Mouse (Mus musculus) testis, adult 2 months (tissue): ENCODE results near the gene Trmt10a. TPM values are rescaled to one million over a fixed set of nuclear protein-coding genes. Genes with fewer than 3 reads are reported as not detected.
"Not testable (repeated sequence)": the region's sequence is repeated elsewhere in the genome, so short reads cannot be mapped to it uniquely, and the experiment has no call there.

Source experiments
- H3K27ac ChIP-seq: fragments of 200-500 bp; 2 replicates; pipeline ENCODE4 v1.5.1; 2012; ENCODE audit warnings: low read depth, low read length; ENCODE audit not compliant: control insufficient read depth, insufficient read depth
- H3K27me3 ChIP-seq: fragments of 200-500 bp; 2 replicates; pipeline ENCODE4 v1.6.1; 2012; ENCODE audit warnings: mild to moderate bottlenecking, low read length, moderate library complexity; ENCODE audit not compliant: control insufficient read depth, insufficient read depth
- H3K36me3 ChIP-seq: fragments of 200-500 bp; 2 replicates; pipeline ENCODE4 v1.6.1; 2012; ENCODE audit warnings: mild to moderate bottlenecking, low read length; ENCODE audit not compliant: control insufficient read depth, insufficient read depth
- H3K4me1 ChIP-seq: fragments of 200-500 bp; 2 replicates; pipeline ENCODE4 v1.6.1; 2012; ENCODE audit warnings: low read length; ENCODE audit not compliant: control insufficient read depth, insufficient read depth
- H3K4me3 ChIP-seq: fragments of 200-500 bp; 2 replicates; pipeline ENCODE4 v1.5.1; 2012; ENCODE audit warnings: low read depth, mild to moderate bottlenecking, low read length, moderate library complexity, mixed read lengths; ENCODE audit not compliant: control insufficient read depth
- CTCF ChIP-seq: fragments of 200-500 bp; IDR thresholded peaks from 2 replicates; pipeline ENCODE4 v1.5.1; 2012; ENCODE audit warnings: low read depth, mild to moderate bottlenecking, inconsistent platforms, low read length, moderate library complexity; ENCODE audit not compliant: control insufficient read depth, insufficient read depth, insufficient replicate concordance
- POLR2A ChIP-seq: fragments of 200-500 bp; IDR thresholded peaks from 2 replicates; pipeline ENCODE4 v1.6.1; 2012; ENCODE audit warnings: low read depth, mild to moderate bottlenecking, inconsistent platforms, low read length, moderate library complexity; ENCODE audit not compliant: control insufficient read depth
- polyA plus RNA-seq: library from polyadenylated mRNA; depleted of rRNA; stranded (reverse); fragments of >200 nt; gene quantifications from 2 replicates; pipeline ENCODE4 v1.2.3, GENCODE M21; 2012

Trmt10a gene
- polyA plus RNA-seq, 1 experiment, result 37.1 TPM

DNA sequence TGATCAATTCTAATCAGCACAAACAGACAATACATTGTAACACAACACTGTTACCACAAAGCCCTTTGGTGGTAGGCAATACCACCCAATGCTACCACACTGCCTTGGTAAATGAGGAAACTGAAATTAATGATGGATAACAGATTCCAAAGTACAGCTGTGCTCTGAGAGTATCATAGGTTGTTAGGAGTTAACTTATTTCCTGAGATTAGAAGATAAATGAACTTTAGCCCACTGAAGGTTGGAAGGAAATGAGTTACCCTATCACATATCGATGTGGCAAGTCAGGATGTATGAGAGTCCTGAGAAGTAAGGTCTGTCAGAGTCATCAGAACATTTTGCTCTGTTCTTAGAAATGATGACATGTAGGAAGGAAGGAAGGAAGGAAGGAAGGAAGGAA, 8.7 kb upstream of the Trmt10a start:
- Histone ChIP-seq H3K4me1 (no peaks in the 10 kb centered on the region), H3K4me3 (no peak overlapping the region), H3K27me3 (no peaks in the 10 kb centered on the region), H3K27ac (no peak overlapping the region), H3K36me3 (no peaks in the 10 kb centered on the region)
- TF ChIP-seq POLR2A (no peak), CTCF (no peak)

DNA sequence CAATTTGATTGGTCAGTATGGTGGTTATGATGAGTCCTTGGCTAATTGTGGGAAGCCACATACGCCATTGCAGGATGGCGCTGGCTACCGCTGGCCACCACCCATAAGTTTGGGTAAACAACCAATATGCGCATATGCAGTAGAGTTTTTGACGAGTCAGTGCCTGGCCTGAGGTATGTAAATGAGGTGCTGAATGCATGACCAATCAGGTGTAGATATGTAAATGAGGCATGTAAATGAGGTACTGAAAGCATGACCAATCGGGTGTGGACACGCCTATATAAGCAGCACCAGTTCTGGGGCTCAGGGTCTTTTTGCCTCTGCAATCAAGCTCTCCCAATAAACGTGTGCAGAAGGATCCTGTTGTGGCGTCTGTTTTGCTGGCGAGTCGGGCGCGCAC, 5.1 kb upstream of the Trmt10a start:
- H3K4me1 ChIP-seq, H3K27me3 ChIP-seq, H3K36me3 ChIP-seq, H3K4me3 ChIP-seq, H3K27ac ChIP-seq: not testable (repeated sequence)

DNA sequence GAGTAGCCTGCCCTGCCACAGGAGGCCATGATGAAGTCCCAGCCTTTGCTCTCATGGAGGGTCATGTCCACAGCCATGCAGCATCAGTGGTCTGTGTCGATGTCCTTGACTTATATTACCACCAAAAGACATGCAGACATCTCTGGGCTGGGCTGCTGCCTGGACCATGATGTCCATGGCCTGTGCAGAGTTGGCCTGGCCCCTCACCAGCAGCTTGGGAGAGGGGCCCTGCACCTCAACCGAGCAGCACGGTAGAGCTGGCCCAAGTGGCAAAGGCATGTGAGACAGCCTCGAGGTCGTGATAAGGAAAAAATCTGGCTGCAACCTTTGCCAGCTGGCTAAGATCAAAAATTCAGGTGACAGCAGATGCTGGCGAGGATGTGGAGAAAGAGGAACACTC, 3.6 kb upstream of the Trmt10a start:
- Histone ChIP-seq H3K4me1 (peaks cover 2% of the 10 kb centered on the region; the same call in 1 of the 2 replicates), H3K36me3 (no peaks in the 10 kb centered on the region), H3K27ac (no peak overlapping the region), H3K4me3 (no peak overlapping the region), H3K27me3 (no peaks in the 10 kb centered on the region)
- TF ChIP-seq POLR2A (no peak), CTCF (no peak)

DNA sequence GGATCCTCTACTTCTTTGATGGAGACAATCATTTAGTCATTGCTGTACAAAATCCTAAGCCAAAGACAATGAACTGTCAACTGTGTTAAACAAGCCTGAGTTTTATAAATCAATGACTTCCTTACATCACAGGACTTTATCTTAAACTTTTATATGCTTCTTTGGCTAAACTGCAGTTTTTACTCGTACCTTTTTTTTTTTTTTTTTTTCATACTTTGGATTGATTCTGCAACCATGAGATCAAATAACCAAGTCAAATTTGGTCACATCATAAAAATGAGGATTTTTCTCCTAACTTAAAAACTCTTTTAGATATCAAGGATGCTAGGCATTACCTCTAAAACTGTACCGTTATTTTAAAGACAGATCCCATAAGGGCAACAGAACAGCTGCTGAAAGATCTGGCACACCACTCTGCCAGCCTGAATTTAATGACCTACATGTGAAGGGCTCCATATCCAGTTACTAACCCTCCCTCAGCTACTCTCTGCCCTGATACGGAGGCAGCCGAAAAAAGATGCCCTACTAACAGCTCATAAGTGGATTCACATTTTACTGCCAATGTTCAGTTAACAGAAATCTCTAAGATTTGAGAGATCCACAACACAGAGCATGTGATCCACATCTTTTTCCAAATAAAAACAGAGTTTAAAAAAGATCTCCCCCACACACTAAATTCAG, 1.1 kb upstream of the Trmt10a start:
- Histone ChIP-seq H3K4me3 (peak overlapping the region; percentile 27; the same call in 1 of the 2 replicates), H3K27ac (0 out of 2 replicates have a peak overlapping the region, but pooled peaks have one; percentile 49), H3K27me3 (no peaks in the 10 kb centered on the region), H3K36me3 (no peaks in the 10 kb centered on the region), H3K4me1 (peaks cover 2% of the 10 kb centered on the region; the same call in 1 of the 2 replicates)
- TF ChIP-seq POLR2A (no peak), CTCF (no peak)

DNA sequence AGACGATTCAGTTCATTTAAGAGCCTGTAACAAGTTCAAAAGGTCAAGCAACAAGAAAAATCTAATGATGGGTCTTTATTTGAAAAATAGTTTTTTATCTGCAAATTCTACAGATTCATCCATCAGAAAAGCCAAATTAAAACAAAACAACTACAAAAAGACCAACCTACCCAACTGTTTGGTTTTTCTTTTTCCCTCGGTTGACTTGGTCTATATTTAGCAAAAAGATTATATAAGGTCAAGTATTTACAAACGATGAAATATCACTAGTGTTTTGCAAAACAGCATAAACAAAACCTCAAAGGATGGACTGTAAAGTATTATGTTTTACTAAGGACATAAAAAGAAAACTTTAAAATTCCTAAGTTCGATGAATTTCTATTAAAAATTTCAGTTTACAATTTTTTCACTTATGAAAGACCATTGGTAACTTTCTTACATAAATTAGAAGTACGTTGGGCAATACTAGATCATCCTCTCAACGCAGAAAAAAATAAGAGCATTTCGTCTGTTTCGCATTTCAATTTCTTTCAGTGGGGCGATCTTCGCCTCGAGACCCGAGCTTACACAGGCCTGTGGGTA, 424 bp upstream of the Trmt10a start:
- TF ChIP-seq POLR2A (no peak), CTCF (no peak)
- Histone ChIP-seq H3K27ac (peak overlapping the region; percentile 100), H3K36me3 (no peaks in the 10 kb centered on the region; the same call in 1 of the 2 replicates), H3K4me1 (peaks cover 2% of the 10 kb centered on the region; the same call in 1 of the 2 replicates), H3K27me3 (no peaks in the 10 kb centered on the region), H3K4me3 (peak overlapping the region; percentile 99)

DNA sequence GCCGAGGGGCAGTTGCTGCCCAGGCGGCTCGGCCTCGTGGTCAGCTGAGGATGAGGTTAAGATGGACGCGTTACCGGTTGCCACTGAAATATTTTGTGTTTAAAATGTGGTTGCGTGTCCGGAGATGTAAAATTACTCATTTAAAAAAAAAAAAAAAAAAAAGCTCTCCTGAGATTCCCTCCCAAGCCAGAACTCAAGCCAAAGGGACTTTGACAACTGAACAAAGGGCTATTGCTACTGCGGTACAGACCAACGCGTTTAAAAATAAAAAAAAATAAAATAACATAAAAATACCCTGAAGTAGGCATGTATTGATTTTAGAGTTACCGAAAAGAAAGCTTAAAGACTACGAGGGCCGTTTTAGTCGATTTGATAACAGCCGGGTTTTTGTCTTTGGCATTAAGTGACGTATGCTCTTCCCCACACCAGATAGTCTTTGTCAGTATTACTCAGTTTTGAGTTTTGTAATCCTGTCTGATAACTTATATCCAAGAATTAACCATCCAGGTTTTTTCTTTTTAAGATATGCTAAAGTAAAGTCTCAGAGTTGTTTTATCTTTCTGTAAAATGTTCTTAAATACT, 903 bp downstream of the Trmt10a start:
- Histone ChIP-seq H3K4me1 (peaks cover 2% of the 10 kb centered on the region; the same call in 1 of the 2 replicates), H3K4me3 (peak overlapping the region; percentile 99), H3K27me3 (no peaks in the 10 kb centered on the region), H3K36me3 (peaks cover 2% of the 10 kb centered on the region), H3K27ac (peak overlapping the region; percentile 99)
- TF ChIP-seq POLR2A, result no peak

DNA sequence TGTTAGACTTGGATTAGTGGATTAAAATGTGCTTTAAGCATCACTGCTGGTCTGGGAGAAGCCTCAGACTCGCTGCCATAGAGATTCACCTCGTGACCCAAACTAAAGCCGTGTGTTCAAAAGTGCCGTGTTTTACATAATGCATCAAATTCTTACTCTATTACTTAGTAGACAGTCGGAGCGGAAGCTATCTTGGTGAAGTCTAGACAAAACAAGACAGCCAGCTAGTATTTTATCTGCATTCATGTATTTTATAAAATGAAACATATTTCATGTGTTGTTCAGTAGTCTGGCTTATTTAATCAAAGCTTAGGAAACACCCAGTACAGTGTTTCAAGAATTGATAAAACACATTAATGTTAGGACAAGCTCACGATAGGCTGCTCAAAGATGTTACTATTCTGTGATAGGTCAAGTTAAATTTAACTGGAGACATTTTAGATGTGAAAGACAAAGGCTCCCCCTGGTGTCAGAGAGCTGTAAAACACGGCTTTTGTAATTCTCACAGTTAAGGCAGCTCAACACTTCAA, 1.5 kb downstream of the Trmt10a start, which contains the start of gene Mttp:
Gene Mttp, minus strand, starts transcription at position 327 of the 530 bp plus-strand sequence.
- Histone ChIP-seq H3K27me3 (no peaks in the 10 kb centered on the region), H3K4me3 (peak within 1 kb of the TSS; percentile 99), H3K36me3 (peaks cover 2% of the 10 kb centered on the region), H3K27ac (peak within 1 kb of the TSS; percentile 99), H3K4me1 (peaks cover 2% of the 10 kb centered on the region; the same call in 1 of the 2 replicates)
- no peak for TF ChIP-seq POLR2A
